Mouse (Mus musculus): ENCODE data around the gene Sult1e1. TPM values are rescaled to one million over a fixed set of nuclear protein-coding genes. Genes with fewer than 3 reads are reported as not detected.

Sult1e1 gene
- polyA plus RNA-seq, 1 experiment from 2014 or later: not detected

GRCm38 (mm10) chr5:87567306-87567705, 24.1 kb downstream of the Sult1e1 start:
- TF ChIP-seq CTCF (IDR thresholded peaks at IDR 0.05): no peak
- ChIA-PET POLR2A (no interaction called here), CTCF (interaction anchor here (1.5 kb wide), 1 partner anchor 9 kb away, joined by 4 read pairs; no protein-coding TSS in a partner anchor)
- in situ Hi-C loops (cut with MboI; ENCODE audit: low pct_unique_long_range_greater_than_20kb): loop anchor here (5.0 kb wide), 1 partner anchor 35 kb away; no protein-coding TSS in a partner anchor
- no peaks in the 10 kb centered on the region for H3K27me3 ChIP-seq
- no peak for ATAC-seq
- DNase-seq (ENCODE audit: low read depth, low spot score): no peak

GRCm38 (mm10) chr5:87562966-87563365, 28.4 kb downstream of the Sult1e1 start:
- ATAC-seq (no peak), DNase-seq (ENCODE audit: low read depth, low spot score) (no peak)
- ChIA-PET POLR2A (no interaction called here), CTCF (no interaction called here)
- H3K27me3 ChIP-seq: peaks cover 5% of the 10 kb centered on the region
- TF ChIP-seq CTCF (IDR thresholded peaks at IDR 0.05): no peak
- in situ Hi-C loops (cut with MboI; ENCODE audit: low pct_unique_long_range_greater_than_20kb): no loop called here

GRCm38 (mm10) chr5:87562526-87562925, 28.9 kb downstream of the Sult1e1 start:
- ChIA-PET POLR2A (no interaction called here), CTCF (no interaction called here)
- no peak for TF ChIP-seq CTCF (IDR thresholded peaks at IDR 0.05)
- in situ Hi-C loops (cut with MboI; ENCODE audit: low pct_unique_long_range_greater_than_20kb): no loop called here
- ATAC-seq (no peak), DNase-seq (ENCODE audit: low read depth, low spot score) (no peak)
- peaks cover 5% of the 10 kb centered on the region for H3K27me3 ChIP-seq

GRCm38 (mm10) chr5:87560145-87560544, 31.2 kb downstream of the Sult1e1 start:
- in situ Hi-C loops (cut with MboI; ENCODE audit: low pct_unique_long_range_greater_than_20kb): no loop called here
- ChIA-PET CTCF (interaction anchor here (1.2 kb wide), 1 partner anchor 675 kb away, joined by 3 read pairs; no protein-coding TSS in a partner anchor), POLR2A (no interaction called here)
- peaks cover 5% of the 10 kb centered on the region for H3K27me3 ChIP-seq
- ATAC-seq: no peak
- DNase-seq (ENCODE audit: low read depth, low spot score): no peak
- peak; percentile 43 for TF ChIP-seq CTCF (IDR thresholded peaks at IDR 0.05)

- DNase-seq (ENCODE audit: low read depth, low spot score): no peak
- TF ChIP-seq CTCF (IDR thresholded peaks at IDR 0.05): peak; percentile 42
- ChIA-PET CTCF (no interaction called here), POLR2A (no interaction called here)
- no peak for ATAC-seq
- peaks cover 6% of the 10 kb centered on the region for H3K27me3 ChIP-seq
- in situ Hi-C loops (cut with MboI; ENCODE audit: low pct_unique_long_range_greater_than_20kb): no loop called here
Measured at GRCm38 (mm10) chr5:87550935-87551334, 40.5 kb downstream of the Sult1e1 start.

GRCm38 (mm10) chr5:87538111-87538510, 53.3 kb downstream of the Sult1e1 start, which contains the start of gene Sult1b1:
Gene Sult1b1, minus strand, starts transcription at chr5:87538195.
- ChIA-PET CTCF (no interaction called here), POLR2A (no interaction called here)
- H3K27me3 ChIP-seq: no peaks in the 10 kb centered on the region
- DNase-seq (ENCODE audit: low read depth, low spot score) (no peak), ATAC-seq (no peak)
- in situ Hi-C loops (cut with MboI; ENCODE audit: low pct_unique_long_range_greater_than_20kb): no loop called here
- no peak for TF ChIP-seq CTCF (IDR thresholded peaks at IDR 0.05)

GRCm38 (mm10) chr5:87535994-87536644, 55.3 kb downstream of the Sult1e1 start:
- DNase-seq (ENCODE audit: low read depth, low spot score): no peak
- H3K27me3 ChIP-seq: no peaks in the 10 kb centered on the region
- in situ Hi-C loops (cut with MboI; ENCODE audit: low pct_unique_long_range_greater_than_20kb): no loop called here
- TF ChIP-seq CTCF (IDR thresholded peaks at IDR 0.05): no peak
- ChIA-PET POLR2A (no interaction called here), CTCF (interaction anchor here (1.4 to 1.8 kb wide), 2 partner anchors 14 to 18 kb away, joined by 4 read pairs; no protein-coding TSS in a partner anchor)
- ATAC-seq: no peak

- ATAC-seq (no peak), DNase-seq (ENCODE audit: low read depth, low spot score) (no peak)
- ChIA-PET CTCF (no interaction called here), POLR2A (no interaction called here)
- H3K27me3 ChIP-seq: no peaks in the 10 kb centered on the region
- in situ Hi-C loops (cut with MboI; ENCODE audit: low pct_unique_long_range_greater_than_20kb): loop anchor here (5.0 kb wide), 1 partner anchor 35 kb away; the partner anchor contains the start of gene Sult1d1
- TF ChIP-seq CTCF (IDR thresholded peaks at IDR 0.05): no peak
Measured at GRCm38 (mm10) chr5:87532288-87532687, 59.1 kb downstream of the Sult1e1 start.

Other genes with a start within 250 kb of the Sult1e1 start
- gene Ugt2b38, start 167.4 kb downstream of the Sult1e1 start, polyA plus RNA-seq (2021): 1.1 TPM
- gene Ugt2a2, start 109.3 kb downstream of the Sult1e1 start, polyA plus RNA-seq (2021): not detected
- not detected for gene Gm43638, start 104.8 kb downstream of the Sult1e1 start, polyA plus RNA-seq (2021)
- gene Ugt2a1, start 100.7 kb downstream of the Sult1e1 start, polyA plus RNA-seq (2021): not detected
- not detected for gene Sult1b1, start 53.4 kb downstream of the Sult1e1 start, polyA plus RNA-seq (2021)
- gene Sult1d1, start 22.6 kb downstream of the Sult1e1 start, polyA plus RNA-seq (2021): not detected
- not detected for gene Csn1s1, start 74.6 kb upstream of the Sult1e1 start, polyA plus RNA-seq (2021)
- not detected for gene Csn2, start 108.0 kb upstream of the Sult1e1 start, polyA plus RNA-seq (2021)
- gene Csn1s2a, start 183.0 kb upstream of the Sult1e1 start, polyA plus RNA-seq (2021): not detected
- gene Csn1s2b, start 216.5 kb upstream of the Sult1e1 start, polyA plus RNA-seq (2021): not detected
- not detected for gene Prr27, start 234.1 kb upstream of the Sult1e1 start, polyA plus RNA-seq (2021)

Data from Patski (cell line).